Mouse (Mus musculus) forebrain, embryonic 16.5 days (tissue): ENCODE data around the gene Gbe1. TPM values are rescaled to one million over a fixed set of nuclear protein-coding genes. Genes with fewer than 3 reads are reported as not detected.

ENCODE experiments used
- ATAC-seq: fragments of 200-750 bp; cut with Nextera tagmentation; 2 replicates; pipeline ENCODE4 v1.8.0; 2017; ENCODE audit warnings: mild to moderate bottlenecking, moderate library complexity
- H3K27ac ChIP-seq: fragments of 300-500 bp; sonication (generic); 2 replicates; pipeline ENCODE4 v1.5.1; 2014; ENCODE audit warnings: low read length, control low read depth
- H3K27me3 ChIP-seq: fragments of 300-500 bp; sonication (generic); replicated peaks from 2 replicates; pipeline ENCODE4 v1.6.1; 2014; ENCODE audit warnings: low read length; ENCODE audit not compliant: control insufficient read depth, insufficient read depth
- H3K36me3 ChIP-seq: fragments of 300-500 bp; sonication (generic); 2 replicates; pipeline ENCODE4 v1.6.1; 2014; ENCODE audit not compliant: control insufficient read depth, insufficient read depth
- H3K4me1 ChIP-seq: fragments of 300-500 bp; sonication (generic); replicated peaks from 2 replicates; pipeline ENCODE4 v1.6.1; 2014; ENCODE audit warnings: low read length; ENCODE audit not compliant: control insufficient read depth, insufficient read depth
- H3K4me2 ChIP-seq: fragments of 300-500 bp; sonication (generic); 2 replicates; pipeline ENCODE4 v1.6.1; 2014; ENCODE audit warnings: mild to moderate bottlenecking, low read length, control low read depth
- H3K4me3 ChIP-seq: fragments of 300-500 bp; sonication (generic); replicated peaks from 2 replicates; pipeline ENCODE4 v1.5.1; 2014; ENCODE audit warnings: mild to moderate bottlenecking, low read length, control low read depth
- H3K9ac ChIP-seq: fragments of 300-500 bp; sonication (generic); replicated peaks from 2 replicates; pipeline ENCODE4 v1.6.1; 2014; ENCODE audit warnings: low read depth, low read length, control low read depth
- H3K9me3 ChIP-seq: fragments of 300-500 bp; sonication (generic); 2 replicates; pipeline ENCODE4 v1.6.1; 2016; ENCODE audit warnings: low read length; ENCODE audit not compliant: control insufficient read depth
- WGBS: fragments of 180-500 bp; shearing (Covaris S2); extraction: QIAGEN DNeasy Blood & Tissue Kit; methylation state at CpG from one replicate; pipeline ENCODE4 v1.1.7; 2014; 5-methylcytosine and 5-hydroxymethylcytosine counted together
- polyA plus RNA-seq: library from polyadenylated mRNA; unstranded; fragments of >200 nt; fragmentation: Nextera tagmentation; extraction: Ambion mirVana; gene quantifications from 2 replicates; pipeline ENCODE4 v1.2.1, GENCODE M21; 2015

Gene Gbe1
- polyA plus RNA-seq, 1 experiment from 2014 or later: 11.8 TPM

DNA sequence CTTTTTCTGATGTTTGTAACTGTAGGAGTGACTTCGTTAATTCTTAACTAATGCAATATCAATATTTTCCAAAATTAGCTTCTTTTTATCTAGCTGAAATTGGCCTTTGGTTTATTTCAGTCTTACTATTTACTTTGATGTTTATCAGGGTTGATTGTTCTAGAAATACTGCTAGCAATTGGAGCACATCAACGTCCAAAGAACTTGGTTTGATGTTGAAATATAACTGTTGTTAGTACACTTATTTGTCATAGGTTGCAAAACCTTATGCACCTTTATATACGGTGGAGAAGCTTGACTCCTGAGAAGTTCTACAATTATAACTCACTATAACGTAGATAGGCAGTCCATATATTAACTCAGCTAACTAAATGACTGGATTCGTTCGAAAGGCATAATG is 14.8 kb downstream of the Gbe1 start:
- H3K27me3 ChIP-seq: no peaks in the 10 kb centered on the region
- 56% methylated on average over 6 of the region's 6 CpGs for WGBS
- peaks cover 6% of the 10 kb centered on the region for H3K4me1 ChIP-seq
- H3K36me3 ChIP-seq: no peaks in the 10 kb centered on the region
- no peak overlapping the region for H3K27ac ChIP-seq
- no peak overlapping the region for H3K4me2 ChIP-seq
- no peak overlapping the region for H3K4me3 ChIP-seq
- ATAC-seq: no peak
- no peaks in the 10 kb centered on the region for H3K9me3 ChIP-seq
- H3K9ac ChIP-seq: no peak overlapping the region

DNA sequence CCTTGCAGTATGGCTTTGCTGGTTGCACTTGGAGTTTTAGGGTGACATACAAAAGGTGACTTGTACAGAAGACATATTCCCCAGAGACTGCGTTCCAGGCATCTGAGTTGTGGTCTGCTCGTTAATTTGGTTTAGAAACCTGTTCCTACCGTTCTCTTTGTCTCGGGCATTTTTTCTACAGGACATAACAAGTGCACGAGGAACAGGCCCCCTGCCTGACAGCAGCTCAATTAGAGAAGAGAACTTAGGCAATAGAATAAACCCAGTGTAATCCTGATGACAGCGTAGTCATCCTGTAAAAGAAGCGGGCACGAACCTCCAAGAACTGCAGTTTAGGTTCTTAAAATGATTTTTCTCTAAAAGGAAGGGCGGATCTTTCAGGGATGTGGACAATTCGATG is 15.3 kb downstream of the Gbe1 start:
- Histone ChIP-seq H3K9me3 (no peaks in the 10 kb centered on the region), H3K9ac (no peak overlapping the region), H3K36me3 (no peaks in the 10 kb centered on the region), H3K4me3 (no peak overlapping the region), H3K4me1 (peaks cover 6% of the 10 kb centered on the region), H3K4me2 (peak overlapping the region; percentile 34; the same call in 1 of the 2 replicates), H3K27me3 (no peaks in the 10 kb centered on the region), H3K27ac (no peak overlapping the region)
- ATAC-seq: no peak
- 20% methylated on average over 10 of the region's 10 CpGs for WGBS

DNA sequence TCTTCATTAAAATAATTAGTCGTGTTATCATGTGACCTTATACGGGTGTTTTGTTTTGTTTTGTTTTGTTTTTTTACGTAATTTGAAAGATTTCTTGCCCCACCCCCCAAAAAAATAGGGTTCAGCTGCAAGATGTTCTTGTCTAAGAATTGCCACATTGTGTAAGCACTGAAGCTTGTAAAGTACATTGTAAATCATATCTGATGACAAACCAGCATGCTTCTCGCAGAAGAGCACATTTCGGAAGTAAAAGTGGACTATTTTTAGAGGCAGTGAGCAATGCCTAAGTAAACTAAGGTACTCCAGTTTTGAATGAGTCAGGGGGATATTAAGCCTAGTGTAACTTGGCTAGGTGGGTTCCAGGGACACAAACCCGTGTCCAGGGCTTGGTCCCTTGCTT is 15.7 kb downstream of the Gbe1 start:
- Histone ChIP-seq H3K27ac (no peak overlapping the region), H3K9ac (no peak overlapping the region), H3K4me3 (no peak overlapping the region), H3K9me3 (no peaks in the 10 kb centered on the region), H3K27me3 (no peaks in the 10 kb centered on the region), H3K4me1 (peaks cover 6% of the 10 kb centered on the region), H3K4me2 (no peak overlapping the region), H3K36me3 (no peaks in the 10 kb centered on the region)
- no peak for ATAC-seq
- 59% methylated on average over 6 of the region's 6 CpGs for WGBS

DNA sequence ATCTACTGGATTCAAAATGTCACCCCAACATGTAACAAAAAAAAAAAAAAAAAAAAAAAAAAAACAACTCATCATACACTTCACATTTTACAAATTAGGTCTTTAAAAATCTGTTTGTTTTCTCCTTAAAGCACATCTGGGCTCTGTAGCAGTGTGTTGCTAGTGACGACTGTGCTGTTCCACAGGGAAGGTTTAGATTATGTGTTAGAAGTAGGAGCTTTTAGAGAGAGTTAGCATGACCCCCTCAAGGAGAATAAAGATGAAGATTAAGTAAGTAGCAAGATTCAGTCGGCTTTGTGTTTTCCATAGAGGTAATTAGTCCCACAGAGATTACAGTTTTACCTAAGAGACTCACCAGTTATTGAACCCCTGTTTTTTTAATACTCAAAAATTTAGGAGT is 16.3 kb downstream of the Gbe1 start:
- no peak overlapping the region for H3K4me2 ChIP-seq
- H3K9me3 ChIP-seq: no peaks in the 10 kb centered on the region
- H3K4me1 ChIP-seq: peaks cover 6% of the 10 kb centered on the region
- H3K9ac ChIP-seq: no peak overlapping the region
- H3K36me3 ChIP-seq: no peaks in the 10 kb centered on the region
- ATAC-seq: no peak
- 58% methylated on average over 2 of the region's 2 CpGs for WGBS
- no peak overlapping the region for H3K4me3 ChIP-seq
- H3K27ac ChIP-seq: no peak overlapping the region
- no peaks in the 10 kb centered on the region for H3K27me3 ChIP-seq

DNA sequence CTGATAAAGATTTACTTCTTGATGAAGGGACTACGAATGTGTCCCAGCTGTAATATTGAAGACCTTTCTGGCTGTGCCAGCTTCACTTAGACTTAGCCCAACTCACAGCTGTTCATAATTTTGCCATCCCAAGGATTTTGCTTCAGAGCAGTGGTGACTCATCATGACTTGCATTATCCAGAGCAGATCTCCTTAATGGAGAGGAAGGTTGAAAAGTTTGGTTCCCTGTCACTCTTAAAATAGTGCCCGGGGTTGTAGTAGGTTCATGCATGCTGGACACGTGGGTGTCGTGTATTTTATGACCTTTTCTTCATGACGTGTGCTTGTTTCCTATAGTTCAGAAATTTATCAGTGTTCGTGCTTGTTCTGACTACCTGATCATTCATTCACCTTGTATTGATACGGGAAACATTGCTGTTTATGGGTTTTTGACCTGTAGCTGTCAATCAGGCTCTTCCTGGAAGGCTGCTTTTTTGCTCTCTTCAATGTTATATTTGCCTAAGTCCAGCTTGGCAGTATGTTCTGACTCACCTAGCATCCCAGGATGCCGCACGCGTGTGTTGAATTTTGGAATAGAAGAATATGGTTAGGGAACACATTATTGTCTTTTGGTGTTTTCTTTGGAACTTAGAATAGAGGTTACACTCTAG is 17.0 kb downstream of the Gbe1 start:
- H3K36me3 ChIP-seq: no peaks in the 10 kb centered on the region
- no peaks in the 10 kb centered on the region for H3K27me3 ChIP-seq
- no peaks in the 10 kb centered on the region for H3K9me3 ChIP-seq
- no peak for ATAC-seq
- H3K9ac ChIP-seq: no peak overlapping the region
- no peak overlapping the region for H3K4me3 ChIP-seq
- H3K4me2 ChIP-seq: no peak overlapping the region
- H3K27ac ChIP-seq: no peak overlapping the region
- H3K4me1 ChIP-seq: peaks cover 6% of the 10 kb centered on the region
- WGBS: 95% methylated on average over 10 of the region's 10 CpGs

DNA sequence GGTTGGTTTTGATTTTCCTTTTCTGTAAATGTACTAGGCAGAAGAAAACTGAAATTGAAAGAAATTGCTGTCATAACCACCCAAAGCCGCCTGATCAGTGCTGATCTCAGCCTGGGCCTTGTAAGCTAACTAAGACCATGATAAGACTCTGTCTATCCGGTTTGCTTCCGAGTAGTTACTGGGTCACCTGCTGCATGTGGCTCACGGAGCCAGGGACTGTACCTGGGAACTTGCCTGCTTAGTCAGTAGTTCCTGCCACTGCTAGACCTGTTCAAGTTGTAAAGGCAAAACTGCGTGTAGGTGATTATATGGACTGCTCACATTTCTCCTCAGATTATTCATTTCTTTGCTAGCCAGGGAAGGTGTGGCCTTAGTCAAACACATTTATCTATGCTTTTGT is 21.1 kb downstream of the Gbe1 start:
- Histone ChIP-seq H3K4me2 (no peak overlapping the region), H3K36me3 (no peaks in the 10 kb centered on the region), H3K9ac (no peak overlapping the region), H3K4me3 (no peak overlapping the region), H3K4me1 (no peaks in the 10 kb centered on the region), H3K27me3 (no peaks in the 10 kb centered on the region), H3K27ac (no peak overlapping the region), H3K9me3 (no peaks in the 10 kb centered on the region)
- no peak for ATAC-seq
- 93% methylated on average over 5 of the region's 5 CpGs for WGBS

DNA sequence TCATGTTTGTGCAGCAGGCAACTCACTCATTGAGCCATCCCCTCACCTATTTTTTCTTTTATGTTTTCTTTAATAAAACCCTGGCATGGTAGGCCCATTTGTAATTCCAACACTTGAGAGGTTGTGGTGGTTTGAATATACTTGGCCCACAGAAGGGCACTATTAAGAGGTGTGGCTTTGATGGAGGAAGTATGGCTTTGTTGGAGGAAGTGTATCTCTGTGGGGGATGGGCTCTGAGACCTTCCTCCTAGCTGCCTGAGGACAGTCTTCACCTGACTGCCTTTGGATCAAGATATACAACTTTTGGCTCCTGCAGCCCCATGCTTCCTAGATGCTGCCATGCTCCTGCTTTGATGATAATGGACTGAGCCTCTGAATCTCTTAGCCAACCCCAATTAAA is 21.7 kb downstream of the Gbe1 start:
- H3K27me3 ChIP-seq: no peaks in the 10 kb centered on the region
- H3K4me3 ChIP-seq: no peak overlapping the region
- no peak overlapping the region for H3K4me2 ChIP-seq
- ATAC-seq: no peak
- no peaks in the 10 kb centered on the region for H3K4me1 ChIP-seq
- H3K9ac ChIP-seq: no peak overlapping the region
- no peaks in the 10 kb centered on the region for H3K36me3 ChIP-seq
- no peaks in the 10 kb centered on the region for H3K9me3 ChIP-seq
- H3K27ac ChIP-seq: no peak overlapping the region

DNA sequence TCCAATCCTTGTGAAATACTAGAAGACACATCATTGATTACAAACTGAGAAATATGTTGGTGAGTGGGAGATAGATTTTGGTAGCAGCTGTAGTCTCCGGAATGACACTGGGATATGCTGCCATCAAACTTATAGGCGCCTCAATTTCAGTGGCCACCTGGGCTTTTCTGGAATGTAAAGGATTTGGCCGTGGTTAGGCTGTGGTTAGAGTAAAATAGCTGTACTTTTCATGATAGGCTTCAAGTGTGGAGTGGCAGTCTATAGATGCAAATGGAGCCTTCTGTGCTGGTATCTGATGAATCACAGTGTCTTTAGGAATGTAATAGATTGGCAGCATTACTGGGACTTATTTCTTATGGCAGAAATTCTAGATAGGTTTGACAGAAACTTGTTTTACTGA is 23.9 kb downstream of the Gbe1 start:
- Histone ChIP-seq H3K9ac (no peak overlapping the region), H3K4me1 (no peaks in the 10 kb centered on the region), H3K27ac (no peak overlapping the region), H3K27me3 (no peaks in the 10 kb centered on the region), H3K9me3 (no peaks in the 10 kb centered on the region), H3K4me2 (no peak overlapping the region), H3K36me3 (no peaks in the 10 kb centered on the region), H3K4me3 (no peak overlapping the region)
- 93% methylated on average over 3 of the region's 3 CpGs for WGBS
- no peak for ATAC-seq

DNA sequence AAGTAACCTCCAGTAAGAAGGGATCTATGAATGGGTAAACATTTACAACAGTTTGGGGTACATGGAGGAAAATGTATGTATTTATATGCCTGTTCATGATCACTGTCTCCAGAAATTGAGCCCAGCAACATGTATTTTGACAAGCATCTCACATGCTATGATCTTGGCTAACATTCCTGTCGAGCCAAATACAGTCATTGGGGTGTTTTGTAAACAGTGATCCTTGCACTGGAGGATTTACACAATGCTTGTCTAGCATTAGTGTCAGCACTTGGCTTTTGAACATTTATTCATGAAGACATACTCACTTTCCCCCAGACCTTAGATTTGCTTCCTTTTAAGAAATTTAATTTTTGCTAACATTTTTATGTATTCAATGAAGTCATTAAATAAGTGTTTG is 30.7 kb downstream of the Gbe1 start:
- Histone ChIP-seq H3K4me3 (no peak overlapping the region), H3K27me3 (no peaks in the 10 kb centered on the region), H3K4me2 (no peak overlapping the region)

DNA sequence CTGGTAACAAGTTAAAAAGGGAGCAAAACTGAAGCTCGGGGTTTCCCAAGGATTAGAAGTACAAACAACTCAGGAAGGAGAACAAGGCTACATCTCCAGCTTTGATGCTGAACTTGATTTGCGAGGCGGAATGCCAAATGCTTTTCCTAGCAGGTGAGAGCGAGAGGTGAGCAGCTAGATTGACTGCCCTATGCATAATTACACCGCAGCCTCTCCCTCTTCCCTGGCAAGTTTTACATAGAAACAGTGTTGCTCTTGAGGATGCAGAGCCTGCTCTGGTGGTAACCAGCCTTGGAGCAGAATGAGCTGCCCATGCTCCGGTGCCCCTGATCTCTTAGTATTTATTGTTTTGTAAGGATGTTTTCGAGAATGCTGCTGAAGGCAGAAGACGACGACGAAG is 31.9 kb downstream of the Gbe1 start:
- 41% methylated on average over 10 of the region's 10 CpGs for WGBS
- Histone ChIP-seq H3K36me3 (no peaks in the 10 kb centered on the region), H3K4me3 (no peak overlapping the region), H3K9me3 (no peaks in the 10 kb centered on the region), H3K4me1 (0 out of 2 replicates have a peak, but pooled peaks cover 4% of the 10 kb centered on the region), H3K4me2 (peak overlapping the region; percentile 25), H3K27ac (no peak overlapping the region), H3K27me3 (no peaks in the 10 kb centered on the region), H3K9ac (no peak overlapping the region)
- ATAC-seq: no peak

More for the DNA sequence above, 30.7 kb downstream of the Gbe1 start:
- H3K4me1 ChIP-seq: 0 out of 2 replicates have a peak, but pooled peaks cover 4% of the 10 kb centered on the region
- ATAC-seq: no peak
- no peaks in the 10 kb centered on the region for H3K36me3 ChIP-seq
- 45% methylated on average over 1 of the region's 1 CpGs for WGBS
- no peak overlapping the region for H3K27ac ChIP-seq
- H3K9me3 ChIP-seq: no peaks in the 10 kb centered on the region
- H3K9ac ChIP-seq: no peak overlapping the region
